Mouse (Mus musculus) ES-Bruce4 (cell line): ENCODE results near the gene Ntng2.

Experiments
- CTCF ChIP-seq: IDR thresholded peaks from one replicate; pipeline ENCODE4 v1.8.1; 2011; ENCODE audit warnings: low read depth, low read length
- EP300 ChIP-seq: IDR thresholded peaks from 2 replicates; pipeline ENCODE4 v1.6.1; 2011; ENCODE audit warnings: low read depth, low read length; ENCODE audit not compliant: insufficient read depth
- POLR2A ChIP-seq: IDR thresholded peaks from one replicate; pipeline ENCODE4 v1.8.1; 2011; ENCODE audit warnings: low read length; ENCODE audit not compliant: insufficient read depth

DNA sequence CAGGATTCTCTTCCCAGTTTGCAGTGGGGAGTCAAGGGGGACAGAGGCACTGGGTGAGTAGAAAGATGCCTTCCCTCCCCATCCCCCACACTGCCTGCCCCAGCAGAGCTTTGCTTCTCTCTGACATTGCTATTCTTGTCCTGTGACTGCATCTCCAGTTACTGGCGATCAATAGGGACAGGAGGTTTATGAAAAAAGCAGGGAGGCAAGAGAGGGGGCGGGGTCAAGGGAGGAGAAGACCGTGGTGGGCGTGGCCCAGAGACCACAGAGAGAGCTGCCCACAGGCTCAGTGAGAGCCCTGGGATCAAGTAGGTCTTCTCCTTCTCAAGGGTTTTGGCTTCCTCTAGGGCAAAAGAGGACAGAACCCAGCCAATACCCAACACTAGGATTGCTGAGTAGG, 30.5 kb downstream of the Ntng2 start:
- TF ChIP-seq POLR2A (no peak), CTCF (no peak), EP300 (no peak)
